Comparison of ENCODE assay signal across 8 mouse cellular contexts in the genomic region with DNA sequence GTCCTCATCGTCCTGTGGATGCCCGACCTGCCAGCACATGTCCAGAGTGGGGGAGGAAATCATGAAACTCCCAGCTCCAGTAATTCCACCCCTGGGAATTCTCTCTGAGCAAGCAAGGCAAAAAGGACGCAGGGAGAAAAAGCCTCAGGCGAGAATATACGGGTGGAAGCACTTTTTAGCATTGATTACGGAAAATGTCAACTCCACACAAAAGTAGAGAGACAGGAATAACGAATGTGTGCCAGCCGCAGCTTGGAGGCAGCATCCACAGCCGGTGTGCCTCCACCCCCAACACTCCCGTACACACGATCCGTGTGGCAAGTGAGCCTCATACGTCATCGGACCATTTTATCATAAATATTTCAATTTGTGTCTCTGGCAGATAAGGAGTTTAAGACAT.
A peak's percentile ranks its signal among the peaks of the same experiment; 100 is the strongest.
DNase-seq lines count a peak whose midpoint lies in the region; ATAC-seq lines count a peak whose summit lies in the region.

No protein-coding gene starts in this region.

- no peak overlapping the region for H3K4me3 ChIP-seq in hindbrain, embryonic 13.5 days
- no peak overlapping the region for H3K4me3 ChIP-seq in hindbrain, embryonic 12.5 days
- H3K4me3 ChIP-seq in hindbrain, embryonic 15.5 days: no peak overlapping the region

- H3K27ac ChIP-seq in hindbrain, embryonic 13.5 days: peak overlapping the region; percentile 56
- no peak overlapping the region for H3K27ac ChIP-seq in hindbrain, embryonic 12.5 days
- H3K27ac ChIP-seq in hindbrain, embryonic 15.5 days (replicated peaks): no peak overlapping the region

- WGBS in hindbrain, embryonic 13.5 days: 24% methylated on average over 14 of the region's 14 CpGs
- WGBS in hindbrain, embryonic 12.5 days: 42% methylated on average over 14 of the region's 14 CpGs
- 27% methylated on average over 14 of the region's 14 CpGs for WGBS in hindbrain, embryonic 15.5 days

- H3K27me3 ChIP-seq in hindbrain, embryonic 13.5 days: 0 out of 2 replicates have a peak, but pooled peaks cover 7% of the 10 kb centered on the region
- H3K27me3 ChIP-seq in hindbrain, embryonic 12.5 days: peaks cover 8% of the 10 kb centered on the region; the same call in 1 of the 2 replicates
- H3K27me3 ChIP-seq in hindbrain, embryonic 15.5 days: no peaks in the 10 kb centered on the region

- no peaks in the 10 kb centered on the region for H3K9me3 ChIP-seq in hindbrain, embryonic 13.5 days
- H3K9me3 ChIP-seq in hindbrain, embryonic 12.5 days (replicated peaks): no peaks in the 10 kb centered on the region
- no peaks in the 10 kb centered on the region for H3K9me3 ChIP-seq in hindbrain, embryonic 15.5 days

- ATAC-seq in hindbrain, embryonic 13.5 days (ENCODE audit: low FRiP score): no peak
- no peak for ATAC-seq in hindbrain, embryonic 12.5 days (ENCODE audit: low FRiP score)
- ATAC-seq in hindbrain, embryonic 15.5 days (ENCODE audit: low FRiP score, low read depth): no peak

- no peaks in the 10 kb centered on the region for H3K36me3 ChIP-seq in hindbrain, embryonic 13.5 days
- H3K36me3 ChIP-seq in hindbrain, embryonic 12.5 days: no peaks in the 10 kb centered on the region
- no peaks in the 10 kb centered on the region for H3K36me3 ChIP-seq in hindbrain, embryonic 15.5 days

- DNase-seq in cerebellum, adult 18-20 months: peak; percentile 34 to 47
- no peak for DNase-seq in cerebellum, adult 9-10 months
- peak; percentile 23 for DNase-seq in retina, embryonic 14.5 days (ENCODE audit: low spot score)
- DNase-seq in T-cell, adult 2 months (ENCODE audit: low spot score): no peak
- no peak for DNase-seq in spleen, postnatal 36 days (ENCODE audit: low spot score in 2 of 2)

- H3K4me2 ChIP-seq in hindbrain, embryonic 13.5 days: 0 out of 2 replicates have a peak overlapping the region, but pooled peaks have one; percentile 10
- no peak overlapping the region for H3K4me2 ChIP-seq in hindbrain, embryonic 12.5 days (replicated peaks)
- H3K4me2 ChIP-seq in hindbrain, embryonic 15.5 days: peak overlapping the region; percentile 11; the same call in 1 of the 2 replicates

- H3K4me1 ChIP-seq in hindbrain, embryonic 13.5 days (replicated peaks): peaks cover 72% of the 10 kb centered on the region
- H3K4me1 ChIP-seq in hindbrain, embryonic 12.5 days: peaks cover 69% of the 10 kb centered on the region
- peaks cover 67% of the 10 kb centered on the region for H3K4me1 ChIP-seq in hindbrain, embryonic 15.5 days (replicated peaks)

- 0 out of 2 replicates have a peak overlapping the region, but pooled peaks have one; percentile 24 for H3K9ac ChIP-seq in hindbrain, embryonic 13.5 days
- no peak overlapping the region for H3K9ac ChIP-seq in hindbrain, embryonic 12.5 days
- no peak overlapping the region for H3K9ac ChIP-seq in hindbrain, embryonic 15.5 days

Comparison
In these comparisons a context has a peak if more than half of its experiments do, and no peak if none do; other contexts are left out.
1. DNase-seq: peak in cerebellum, adult 18-20 months (2 of 2) and retina, embryonic 14.5 days (single experiment); none in cerebellum, adult 9-10 months (single experiment), T-cell, adult 2 months (single experiment) and spleen, postnatal 36 days (0 of 2).